Mouse (Mus musculus): ENCODE data around the gene Pttg1ip.

The Pttg1ip gene

DNA sequence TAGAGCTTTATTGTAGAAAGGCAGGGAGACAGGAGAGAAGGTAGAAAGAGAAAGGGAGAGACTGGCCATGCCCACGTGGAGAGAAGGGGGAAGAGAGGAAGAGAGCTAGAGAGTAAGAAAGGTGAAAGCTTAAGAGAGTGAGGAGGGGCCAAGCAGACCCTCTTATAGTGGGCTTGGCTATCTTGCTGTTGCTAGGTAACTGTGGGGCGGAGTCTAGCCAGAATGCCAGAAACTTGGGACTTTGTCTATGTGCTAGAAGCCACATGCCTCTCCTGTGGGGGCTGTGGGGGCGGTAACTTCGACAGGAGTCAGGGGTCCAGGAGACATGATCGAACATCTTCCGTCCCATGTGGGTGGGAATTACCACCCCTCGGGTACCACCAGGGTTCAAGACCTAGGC is 12.0 kb upstream of the Pttg1ip start:
- no peak for DNase-seq (ENCODE audit: low spot score)

- DNase-seq (ENCODE audit: low spot score), result no peak
Measured at GRCm38 (mm10) chr10:77569973-77570658, 11.4 kb upstream of the Pttg1ip start.

- no peak for DNase-seq (ENCODE audit: low spot score)
Measured at GRCm38 (mm10) chr10:77572225-77572624, 9.3 kb upstream of the Pttg1ip start.

DNA sequence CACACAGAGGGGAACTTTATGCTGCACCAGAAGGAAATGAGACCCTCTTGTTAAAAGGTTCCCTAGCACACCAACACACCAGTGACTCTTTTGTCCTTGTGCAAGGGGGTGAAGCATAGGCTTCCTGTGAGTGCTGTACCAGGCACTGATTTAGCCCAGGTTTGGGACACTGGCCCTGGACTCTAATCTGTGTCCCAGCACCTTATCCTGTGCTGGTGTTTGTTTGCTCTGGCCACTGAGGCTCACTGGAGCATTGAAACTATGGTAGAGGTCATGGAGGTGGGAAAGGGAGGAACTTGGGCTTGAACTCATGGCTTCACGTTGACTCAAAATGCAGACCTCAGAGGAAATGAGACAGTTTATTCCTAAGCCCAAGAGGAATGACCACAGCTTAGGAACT is 8.4 kb upstream of the Pttg1ip start:
- no peak for DNase-seq (ENCODE audit: low spot score)

- no peak for DNase-seq (ENCODE audit: low spot score)
Measured at GRCm38 (mm10) chr10:77580027-77580920, 1.2 kb upstream of the Pttg1ip start.

DNA sequence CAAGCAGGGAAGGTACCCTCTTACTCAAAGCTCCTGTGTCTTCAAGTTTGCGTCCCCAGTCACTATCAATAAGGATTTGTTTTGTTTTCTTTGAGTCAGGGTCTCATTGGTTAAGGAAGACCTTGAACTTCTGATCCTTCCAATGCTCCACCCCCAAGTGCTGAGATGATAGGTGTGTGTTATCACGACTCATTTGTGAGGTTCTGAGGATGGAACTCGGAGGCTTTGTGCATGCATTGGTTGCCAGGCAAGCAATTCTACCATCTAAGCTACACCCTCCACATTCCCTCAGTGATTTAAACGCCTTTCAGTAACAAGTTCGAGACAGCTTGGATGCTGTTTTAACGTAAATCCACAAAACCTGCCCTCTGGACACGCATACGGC is 505 bp upstream of the Pttg1ip start:
- DNase-seq (ENCODE audit: low spot score), result no peak

DNA sequence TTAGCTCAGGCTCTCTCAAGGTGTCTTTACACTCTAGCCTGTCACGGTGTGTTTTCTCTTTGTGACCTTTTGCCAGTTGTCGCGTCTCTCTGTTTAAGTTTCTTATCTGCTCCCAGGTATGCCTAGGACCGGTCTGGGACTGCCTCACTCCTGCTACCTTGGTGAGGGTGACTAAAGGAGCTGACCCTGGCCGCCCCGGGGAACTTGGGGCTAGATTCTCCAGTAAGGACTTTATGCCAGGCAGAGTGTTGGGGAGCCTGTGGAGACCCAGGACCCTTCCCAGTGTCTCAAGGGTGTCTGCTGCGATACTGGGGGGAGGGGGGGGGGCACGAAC is 732 bp downstream of the Pttg1ip start:
- DNase-seq (ENCODE audit: low spot score), result no peak

DNA sequence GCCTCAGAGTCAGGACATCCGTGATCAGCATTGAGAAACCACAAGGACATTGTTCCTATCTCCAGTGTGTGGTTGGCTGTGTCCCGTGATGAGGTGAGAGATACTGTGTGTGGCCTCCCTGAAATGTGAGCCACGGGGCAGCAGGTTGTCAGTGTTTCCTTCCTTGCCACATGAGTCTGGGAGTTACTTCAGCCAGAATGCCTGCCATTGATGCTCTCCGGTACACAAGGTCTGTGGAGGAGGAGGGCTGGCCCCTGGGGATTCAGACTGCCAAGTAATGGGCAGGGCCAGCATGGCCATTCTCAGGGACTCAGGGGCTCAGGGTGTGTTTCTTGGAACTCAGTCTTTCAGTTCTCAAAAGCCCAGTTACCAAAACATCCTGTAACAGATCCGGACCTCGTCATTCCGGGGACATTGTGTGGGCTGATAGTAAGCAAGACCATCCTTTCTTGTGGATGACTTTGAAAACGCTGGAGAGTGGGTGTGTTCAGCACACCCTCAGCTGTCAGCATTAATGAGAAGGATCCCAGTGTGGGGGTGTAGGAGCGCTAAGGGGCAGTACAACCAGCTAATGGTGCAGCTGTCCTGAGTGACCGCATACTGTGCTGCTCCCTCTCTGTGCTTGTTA is 2.4 kb downstream of the Pttg1ip start:
- no peak for DNase-seq (ENCODE audit: low spot score)

- no peak for DNase-seq (ENCODE audit: low spot score)
Measured at GRCm38 (mm10) chr10:77586637-77587036, 5.1 kb downstream of the Pttg1ip start.

DNA sequence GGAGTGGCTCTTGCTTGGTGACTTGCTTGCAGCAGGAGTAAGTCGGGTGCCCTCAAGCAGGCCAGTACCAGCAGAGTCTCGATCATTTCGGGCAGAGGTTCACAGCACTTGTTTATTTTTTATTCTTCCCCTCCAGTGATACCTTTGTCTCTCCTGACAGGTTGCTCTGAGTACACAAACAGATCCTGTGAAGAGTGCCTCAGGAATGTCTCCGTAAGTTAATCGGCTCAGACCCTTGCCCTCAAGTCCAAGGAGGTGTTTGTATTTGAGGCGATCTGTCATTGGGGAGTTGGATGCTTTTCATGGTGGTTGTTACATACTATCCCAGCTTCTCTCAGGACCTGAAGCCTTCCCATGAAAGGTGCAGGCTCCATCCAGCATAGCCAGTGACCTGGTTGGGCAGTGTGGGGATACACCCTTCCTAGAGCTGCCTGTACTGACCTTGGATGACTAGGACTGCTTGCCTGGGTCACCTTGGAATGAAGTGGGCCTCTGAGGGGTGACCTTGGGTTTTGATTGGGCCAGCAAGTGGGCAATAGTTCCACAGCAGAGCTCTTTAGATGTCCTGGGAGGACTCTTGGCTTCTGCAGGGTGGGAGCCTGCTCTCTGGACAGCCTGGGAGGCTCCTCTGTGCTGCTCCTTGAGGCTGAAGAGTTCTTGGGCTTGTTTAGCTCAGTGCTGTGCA is 5.7 kb downstream of the Pttg1ip start:
- DNase-seq (ENCODE audit: low spot score), result no peak

- no peak for DNase-seq (ENCODE audit: low spot score)
Measured at GRCm38 (mm10) chr10:77588036-77588435, 6.5 kb downstream of the Pttg1ip start.

DNA sequence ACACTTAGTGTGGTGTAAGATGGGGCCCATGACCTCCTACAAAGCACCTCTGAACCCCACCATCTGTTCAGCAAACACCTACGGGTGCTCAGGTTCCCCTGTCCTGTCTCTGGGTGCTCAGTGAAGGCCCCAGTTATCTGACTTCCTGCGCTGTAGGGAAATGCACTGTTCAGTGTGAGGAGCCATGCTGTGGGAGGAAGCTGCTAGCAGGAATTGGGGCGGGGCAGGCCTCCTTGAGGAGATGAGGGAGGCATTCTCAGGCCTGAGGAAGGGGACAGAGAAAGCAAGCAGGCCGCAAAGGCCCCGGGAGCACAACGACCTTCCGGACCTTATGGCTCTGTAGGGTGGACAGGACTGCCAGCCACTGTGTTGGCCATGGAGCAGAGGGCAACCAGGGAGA is 7.6 kb downstream of the Pttg1ip start:
- no peak for DNase-seq (ENCODE audit: low spot score)

DNA sequence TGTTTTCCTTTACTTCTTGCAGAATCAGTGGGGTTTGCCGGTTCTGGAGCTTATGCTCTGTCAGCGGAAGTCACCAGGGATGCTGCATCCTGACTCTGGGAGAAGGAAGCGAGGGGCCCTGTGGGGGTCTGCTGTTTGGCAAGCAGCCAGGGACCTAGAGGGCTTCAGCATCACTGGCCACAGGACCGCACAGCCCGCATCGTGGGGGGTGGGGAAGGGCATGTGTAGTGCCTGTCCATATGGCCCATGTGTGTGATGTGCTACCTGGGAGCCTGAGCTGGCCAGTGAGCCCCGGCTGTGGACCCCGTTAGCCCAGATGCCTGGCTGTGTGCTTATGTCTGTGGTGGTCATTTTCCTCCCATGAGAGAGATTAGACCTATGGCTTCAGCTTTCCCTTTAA is 8.2 kb downstream of the Pttg1ip start:
- DNase-seq (ENCODE audit: low spot score), result no peak

- DNase-seq (ENCODE audit: low spot score), result no peak
Measured at GRCm38 (mm10) chr10:77590812-77591211, 9.3 kb downstream of the Pttg1ip start.

- DNase-seq (ENCODE audit: low spot score), result no peak
Measured at GRCm38 (mm10) chr10:77591546-77591945, 10.0 kb downstream of the Pttg1ip start.

- no peak for DNase-seq (ENCODE audit: low spot score)
Measured at GRCm38 (mm10) chr10:77596060-77596459, 14.5 kb downstream of the Pttg1ip start.

DNA sequence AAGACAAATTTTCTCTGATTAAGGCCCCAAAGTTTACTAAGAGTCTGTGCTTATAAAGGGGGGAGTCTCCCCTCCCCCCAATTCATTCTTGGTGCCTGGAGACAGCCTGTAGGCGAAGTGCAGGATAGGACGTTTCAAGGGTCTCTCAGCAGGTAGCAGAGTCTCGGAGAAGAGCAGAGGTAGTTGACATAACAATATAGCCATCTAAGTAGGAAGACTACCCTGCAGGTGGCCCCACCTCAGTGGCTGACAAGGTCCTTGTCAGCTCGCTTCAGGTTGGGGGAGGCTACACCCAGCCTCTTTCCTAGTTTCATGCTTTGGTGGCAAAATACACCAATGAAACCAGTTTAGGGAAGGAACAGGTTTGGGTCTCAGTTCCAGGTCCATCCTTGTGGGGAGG is 21.5 kb downstream of the Pttg1ip start:
- DNase-seq (ENCODE audit: low spot score), result no peak

- no peak for DNase-seq (ENCODE audit: low spot score)
Measured at GRCm38 (mm10) chr10:77604111-77604510, 22.6 kb downstream of the Pttg1ip start.

- DNase-seq (ENCODE audit: low spot score), result no peak
Measured at GRCm38 (mm10) chr10:77604958-77605357, 23.4 kb downstream of the Pttg1ip start.

GRCm38 (mm10) chr10:77605368-77605767 is 23.8 kb downstream of the Pttg1ip start:
- DNase-seq (ENCODE audit: low spot score), result no peak

- DNase-seq (ENCODE audit: low spot score), result peak; percentile 92
Measured at GRCm38 (mm10) chr10:77605908-77606826, 24.6 kb downstream of the Pttg1ip start, which contains the start of the genes Sumo3 and Gm49325. Gene Sumo3 (plus strand): TSS chr10:77606097. Gene Gm49325 (plus strand): TSS chr10:77606197.

Data from urinary bladder, postnatal 10 days (tissue).